ENCODE assay signal across 12 mouse cellular contexts in genomic region chr7:78406641-78407291, GRCm38 (mm10).
"Had no signal": no experiment of that assay in that cellular context is flagged by ENCODE, and none has a peak within 500 bp of the region (broad histone marks: within the 10 kb centered on the region; RNA-seq: fewer than 3 reads in every experiment).

No protein-coding gene starts in this region.

- ATAC-seq: intestine, embryonic 15.5 days; liver, embryonic 12.5 days; midbrain, embryonic 13.5 days had no signal

- H3K4me3 ChIP-seq: intestine, embryonic 15.5 days; kidney, embryonic 15.5 days; left cerebral cortex, adult 2 months; limb, embryonic 15.5 days; liver, embryonic 12.5 days; midbrain, embryonic 13.5 days had no signal

- H3K27ac ChIP-seq: intestine, embryonic 15.5 days; kidney, embryonic 15.5 days; limb, embryonic 15.5 days; liver, embryonic 12.5 days; midbrain, embryonic 13.5 days had no signal

- DNase-seq: kidney, adult 2 months; kidney, postnatal 4 days; right cerebral cortex, adult 18-20 months; right cerebral cortex, postnatal 25 days; thymus, adult 18-20 months; thymus, postnatal 14 days had no signal
